Mouse (Mus musculus) 3134 (cell line): ENCODE data around the gene Plcb3.

ENCODE experiments used
- DNase-seq: peaks from one replicate; pipeline ENCODE4 v3.0.0-alpha.2; 2011; ENCODE audit warnings: low spot score; ENCODE audit not compliant: insufficient read length; ENCODE audit errors: extremely low read depth

Gene Plcb3

DNA sequence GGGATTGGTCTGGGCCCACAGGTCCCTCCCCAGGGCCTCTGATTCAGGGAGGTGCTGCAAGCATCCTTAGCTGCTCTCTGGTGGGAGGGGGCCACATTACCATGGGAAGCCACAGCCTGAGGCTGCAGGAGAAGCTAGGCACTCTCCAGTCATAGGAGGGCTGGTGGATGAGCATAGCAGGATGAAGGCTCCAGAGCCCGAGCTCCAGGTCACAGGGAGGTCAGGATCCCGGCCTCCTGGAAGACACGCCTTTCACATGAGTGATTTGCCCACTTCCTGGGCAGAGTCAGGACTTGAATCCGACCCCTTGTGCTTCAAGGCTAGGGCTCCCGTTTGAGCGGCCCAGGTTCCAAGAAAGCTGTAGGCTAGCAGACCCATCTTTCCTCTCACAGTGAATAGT, 4.6 kb downstream of the Plcb3 start:
- peak; percentile 43 for DNase-seq

DNA sequence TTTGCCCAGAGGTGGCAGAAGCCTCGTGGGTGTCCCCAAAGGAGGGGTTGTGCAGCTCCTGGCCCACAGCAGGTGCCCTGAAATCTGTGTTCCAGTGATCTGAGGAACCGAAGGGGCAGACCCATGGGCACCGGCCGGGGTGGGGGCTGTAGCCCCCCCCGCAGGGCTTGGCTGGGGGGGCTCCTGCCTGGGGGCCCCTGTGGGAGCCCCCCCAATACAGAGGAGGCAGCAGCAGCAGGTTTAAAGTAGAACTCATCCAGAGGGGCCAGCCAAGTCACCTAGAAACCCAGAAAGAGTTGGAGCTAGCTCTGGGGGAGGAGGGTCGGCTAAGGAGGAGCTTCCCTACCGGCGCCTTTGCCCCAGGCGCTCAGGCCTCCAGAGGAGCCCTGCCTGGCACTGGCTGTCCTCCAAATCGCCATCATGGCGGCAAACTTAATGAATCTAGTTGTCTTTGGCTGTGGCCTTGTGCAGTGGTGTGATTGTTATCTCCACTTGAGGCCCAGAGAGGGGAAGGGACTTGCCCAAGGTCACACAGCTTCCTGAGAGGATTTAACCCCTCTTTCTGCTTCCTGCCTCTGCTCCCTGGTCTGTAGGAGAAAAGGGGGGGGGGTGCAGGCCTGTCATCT, 5.7 kb downstream of the Plcb3 start:
- no peak for DNase-seq

DNA sequence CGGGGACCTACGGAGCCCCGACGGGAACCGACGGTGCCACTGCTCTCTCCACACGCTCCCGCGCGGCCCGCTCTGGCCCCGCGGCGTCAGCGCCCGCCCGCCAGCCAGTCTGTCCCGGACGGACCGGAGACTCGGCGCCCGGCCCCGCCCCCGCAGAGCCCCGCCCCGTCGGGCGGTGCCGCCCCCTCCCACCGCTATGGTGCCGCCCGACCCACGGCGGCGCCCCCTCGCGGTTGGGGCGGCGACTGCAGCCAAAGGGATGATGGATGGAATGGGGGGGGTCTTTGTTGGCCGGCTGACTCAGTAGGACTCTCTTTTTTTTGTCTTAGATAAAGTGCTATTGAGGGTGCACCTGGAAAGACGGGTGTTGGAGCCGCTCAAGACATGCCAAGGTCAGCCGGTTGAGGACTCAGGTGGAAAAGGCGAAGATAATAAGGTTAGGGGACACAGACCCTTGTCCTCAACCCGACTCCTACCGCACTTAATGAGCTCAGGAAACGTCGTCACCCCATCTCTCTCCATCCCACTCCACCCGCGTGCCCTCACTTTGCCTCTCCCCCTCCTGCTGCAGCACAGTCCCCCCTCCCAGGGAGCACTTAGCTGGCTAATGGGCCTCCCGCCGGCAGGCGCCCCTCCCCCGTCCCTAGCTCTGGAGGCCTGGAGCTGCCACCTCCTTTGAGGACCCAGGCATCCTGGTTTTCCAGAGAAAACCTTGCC, 6.4 kb downstream of the Plcb3 start:
- peak; percentile 77 for DNase-seq

DNA sequence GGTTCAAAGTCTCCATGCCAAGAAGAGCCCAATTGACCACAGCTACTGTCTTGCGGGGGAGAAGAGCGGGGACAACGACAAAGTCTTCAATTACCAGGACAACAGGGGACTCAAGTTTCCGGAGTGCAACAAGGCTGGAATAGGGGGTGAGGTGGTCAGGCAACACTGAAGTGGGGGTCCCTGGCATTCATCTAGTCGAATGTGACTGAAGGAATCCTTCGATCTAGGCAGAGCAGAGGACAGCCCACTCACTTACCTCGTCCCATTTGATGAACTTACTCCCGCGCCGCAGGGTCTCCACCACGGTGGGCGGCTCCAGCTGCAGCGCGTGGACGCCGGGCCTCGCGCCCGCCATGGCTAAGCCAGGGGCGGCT, 7.0 kb downstream of the Plcb3 start:
- DNase-seq = no peak

DNA sequence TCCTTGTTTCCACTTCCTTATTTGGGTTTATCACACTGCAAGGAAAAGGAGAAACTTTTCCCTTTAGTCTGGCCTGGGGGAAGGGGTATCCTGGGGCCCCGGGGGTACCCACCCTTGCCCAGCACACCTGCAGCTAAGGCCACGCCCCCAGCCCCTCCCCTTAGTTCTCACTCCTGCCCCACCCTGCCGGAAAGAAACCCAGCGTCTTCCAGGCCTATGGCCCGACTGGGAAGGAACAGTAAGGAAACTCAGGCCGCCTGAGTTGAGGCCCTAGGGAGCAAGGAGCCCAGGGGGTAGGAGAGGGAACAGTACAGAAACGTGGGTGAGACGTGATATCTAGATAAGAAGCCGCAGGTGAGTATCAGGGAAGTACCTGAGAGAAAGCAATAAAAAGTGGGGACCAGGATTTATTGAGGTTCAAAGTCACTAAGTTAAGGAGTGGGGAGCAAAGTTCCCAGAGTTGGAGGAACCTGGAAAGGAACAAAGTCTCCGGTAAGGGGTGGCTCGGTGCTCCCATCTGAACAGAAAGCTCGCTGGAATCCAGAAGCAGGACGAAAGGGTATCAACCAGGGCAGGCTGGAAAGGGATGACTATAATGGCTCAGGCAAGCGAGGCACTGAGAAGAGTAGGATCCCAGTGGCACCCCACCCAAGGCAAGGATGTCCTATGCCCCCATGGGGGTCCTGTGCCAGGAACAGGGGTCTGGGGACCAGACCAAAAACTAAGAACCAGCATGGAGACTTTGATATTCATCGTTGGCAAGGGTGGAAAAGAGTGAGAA, 7.6 kb downstream of the Plcb3 start:
- DNase-seq = peak; percentile 43

DNA sequence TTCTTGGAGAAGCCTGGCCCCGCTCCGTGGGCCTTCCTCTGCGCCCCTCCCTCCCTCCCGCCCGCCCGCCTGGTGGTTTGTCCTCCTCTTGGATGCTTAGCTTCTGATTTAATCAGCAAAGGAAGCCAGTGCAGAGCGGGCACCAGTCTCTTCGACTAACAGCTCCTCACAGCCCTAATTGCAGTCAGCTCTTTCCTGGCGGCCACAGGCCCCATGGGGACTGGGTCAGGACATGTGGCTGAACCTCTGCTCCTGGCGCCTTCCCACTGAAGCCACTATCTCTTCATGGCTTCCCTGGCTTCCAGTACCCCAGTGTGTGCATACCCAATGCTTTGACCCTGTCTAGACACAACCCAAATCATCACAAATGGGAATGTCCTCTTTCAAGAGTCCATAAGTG, 19.8 kb downstream of the Plcb3 start:
- no peak for DNase-seq

DNA sequence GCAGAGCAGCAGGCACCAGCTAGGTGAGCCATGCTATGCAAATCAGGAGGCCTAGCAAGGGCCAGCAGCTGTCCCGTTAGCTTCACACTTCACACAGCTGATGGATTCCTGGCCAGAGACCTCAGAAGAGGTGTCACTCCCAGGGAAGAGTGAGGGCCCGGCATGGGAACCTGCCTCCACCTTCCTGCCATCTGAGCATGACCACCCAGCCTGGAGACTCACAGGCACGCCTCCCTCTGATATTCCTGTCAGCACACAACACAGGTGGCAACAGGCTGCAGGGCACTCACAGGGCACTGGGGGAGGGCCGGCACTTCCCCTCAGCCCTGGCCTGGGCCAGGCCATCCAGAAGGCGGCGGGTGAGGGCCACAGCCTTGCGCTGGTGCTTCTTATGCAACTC, 20.8 kb downstream of the Plcb3 start:
- no peak for DNase-seq

DNA sequence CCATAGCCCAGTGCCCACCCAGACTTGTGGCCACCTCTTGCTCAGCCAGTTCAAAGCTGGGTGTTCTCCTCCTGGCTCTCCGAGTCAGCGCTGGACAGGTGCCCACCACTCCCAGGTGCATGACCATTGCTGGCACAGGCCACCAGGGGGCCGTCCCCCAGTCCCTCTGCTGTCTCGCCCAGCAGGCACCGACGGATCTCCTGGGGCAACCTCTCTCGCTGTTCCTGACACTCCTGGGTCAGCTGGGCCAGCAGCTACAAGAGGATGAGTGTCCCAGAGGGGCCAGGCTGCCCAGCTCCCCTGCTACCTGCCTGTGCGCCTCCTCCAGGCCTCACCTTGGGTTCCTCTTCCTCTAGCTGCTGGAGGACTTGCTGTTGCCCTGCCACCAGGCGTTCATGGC, 22.2 kb downstream of the Plcb3 start:
- DNase-seq = peak; percentile 42

DNA sequence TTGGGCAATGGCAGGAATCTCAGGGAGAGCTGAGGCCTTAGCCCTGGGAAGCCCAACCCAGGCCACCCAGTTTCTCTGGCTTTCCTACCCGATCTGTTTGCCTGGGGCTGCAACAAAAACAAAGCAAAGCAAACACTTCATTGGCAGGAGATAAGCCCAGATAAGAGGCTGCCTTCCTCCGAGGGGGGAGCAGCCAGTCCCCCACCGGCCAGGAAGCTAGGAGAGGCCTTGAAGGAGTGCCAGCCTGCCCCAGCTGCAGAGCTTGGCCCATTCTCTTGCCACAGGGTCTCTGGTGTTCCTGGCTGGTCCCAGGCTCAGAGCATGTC, 23.6 kb downstream of the Plcb3 start:
- DNase-seq = no peak

DNA sequence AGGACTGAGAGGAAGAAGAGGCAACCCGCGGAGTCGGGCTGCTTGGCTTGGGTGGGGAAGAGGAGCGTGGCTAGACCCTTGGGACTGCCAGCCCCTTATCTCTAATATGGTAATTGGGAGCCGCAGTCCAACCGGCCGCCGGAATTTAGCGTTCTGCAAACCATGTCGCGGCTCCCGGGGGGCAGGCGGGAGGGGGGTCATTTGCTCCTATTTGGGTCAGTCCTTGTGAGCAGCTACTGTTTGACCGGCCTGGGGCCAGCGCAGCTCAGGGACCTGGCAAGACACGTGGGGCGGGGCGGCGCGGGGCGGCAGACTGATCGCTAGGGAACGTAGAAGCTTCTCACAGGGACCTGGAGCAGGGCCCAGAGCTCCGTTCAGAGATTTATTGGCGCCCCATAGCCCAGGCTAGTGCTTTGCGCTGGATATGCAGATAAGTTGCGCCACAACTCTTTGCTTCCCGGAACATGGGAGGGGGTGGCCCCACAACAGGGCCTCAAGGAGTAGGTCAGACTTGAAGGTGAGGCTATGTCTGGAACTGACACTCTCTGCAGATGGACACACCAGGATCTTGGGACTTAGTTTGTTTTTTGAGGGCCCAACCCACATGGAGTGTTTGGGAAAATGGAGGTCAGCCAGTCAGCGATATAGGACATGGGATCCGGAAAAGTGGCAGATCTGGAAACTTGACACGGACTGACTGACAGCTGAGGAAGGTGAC, 24.1 kb downstream of the Plcb3 start:
- DNase-seq = peak; percentile 82

DNA sequence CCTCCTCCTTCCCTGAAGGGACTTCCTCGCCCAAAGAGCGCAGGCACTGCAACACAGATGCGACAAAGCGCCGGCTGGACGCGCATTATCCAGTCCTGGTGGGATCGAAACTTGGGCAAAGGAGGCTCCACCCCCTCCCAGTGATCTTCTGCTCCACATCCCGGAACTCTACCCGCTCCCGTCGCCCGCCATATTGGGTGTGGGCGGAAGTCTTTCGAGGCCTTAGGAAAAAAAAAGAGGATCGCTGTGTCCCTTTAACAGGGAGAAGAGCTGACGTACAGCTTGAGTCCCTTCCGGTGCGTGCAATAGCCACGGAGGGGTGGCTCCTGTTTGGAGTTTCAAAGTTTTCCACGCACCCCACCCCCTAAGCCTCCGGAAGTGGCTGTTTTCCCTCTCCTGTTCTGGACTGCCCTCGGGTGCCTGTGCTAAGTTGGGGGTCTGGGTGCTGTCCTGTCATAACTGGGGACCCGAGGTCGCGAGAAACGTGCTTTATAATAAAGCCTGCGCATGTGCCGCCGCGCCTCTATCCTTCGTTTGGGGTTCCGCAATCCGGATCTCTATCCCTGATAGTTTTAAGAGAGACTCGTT, 24.8 kb downstream of the Plcb3 start:
- peak; percentile 88 for DNase-seq

DNA sequence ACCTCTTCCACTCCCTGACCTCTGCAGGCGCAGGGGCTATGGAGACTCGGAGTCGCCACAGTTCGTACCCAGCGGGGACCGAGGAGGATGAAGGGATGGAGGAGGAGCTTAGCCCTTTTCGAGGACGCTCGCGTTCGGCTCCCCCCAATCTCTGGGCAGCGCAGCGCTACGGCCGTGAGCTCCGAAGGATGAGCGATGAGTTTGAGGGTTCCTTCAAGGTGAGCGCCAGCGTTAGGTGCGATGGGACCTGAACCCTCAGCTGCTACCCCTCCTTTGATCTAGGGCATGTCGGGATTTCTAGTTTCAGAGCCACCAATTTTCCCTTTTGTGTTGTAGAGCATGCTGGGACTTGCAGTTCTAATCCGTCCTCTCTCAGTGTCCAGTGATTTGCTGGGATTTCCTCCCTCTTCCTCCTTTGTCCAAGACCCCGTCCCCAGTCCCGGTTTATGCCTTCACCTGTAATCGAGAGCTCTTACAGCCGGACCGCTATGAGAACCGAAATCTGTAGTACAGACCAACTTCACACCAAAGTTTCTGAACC, 25.6 kb downstream of the Plcb3 start:
- DNase-seq = peak; percentile 74

DNA sequence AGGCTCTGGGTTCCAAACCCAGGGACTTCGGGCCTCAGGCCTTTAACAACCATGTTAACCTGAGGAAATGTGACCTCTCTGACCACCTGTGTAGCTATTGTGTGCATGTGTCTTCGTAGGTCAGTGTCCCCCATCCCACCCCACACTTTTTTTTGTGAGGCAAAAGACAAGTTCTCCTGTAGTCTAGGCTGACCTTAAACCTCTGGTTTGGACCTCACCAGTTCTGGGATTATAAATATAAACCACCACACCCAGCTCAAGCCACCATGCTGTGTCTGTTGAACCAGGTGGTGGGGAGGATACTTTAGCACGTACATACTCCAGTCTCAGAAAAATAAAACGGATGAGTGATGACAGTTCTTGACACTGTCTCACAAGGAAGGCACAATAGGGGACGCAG, 26.3 kb downstream of the Plcb3 start:
- no peak for DNase-seq

DNA sequence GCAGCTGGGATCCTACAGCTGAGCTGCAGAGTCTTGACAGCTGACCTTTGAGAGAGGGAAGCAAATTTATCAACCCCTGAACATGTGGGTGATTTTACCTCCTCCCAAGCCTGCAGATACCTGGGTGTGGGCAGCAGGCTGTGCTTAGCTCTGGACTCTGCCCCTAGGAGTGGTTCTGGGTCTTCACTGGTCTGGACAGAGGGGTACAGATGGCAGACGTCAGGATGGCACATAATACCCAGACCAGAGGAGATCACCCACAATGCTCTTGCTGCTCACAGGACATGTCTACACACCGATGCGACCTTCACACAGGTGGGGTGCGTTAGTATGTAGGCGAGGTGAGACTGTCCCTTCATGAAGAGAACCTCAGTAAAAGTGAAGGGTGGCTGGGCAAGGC, 26.7 kb downstream of the Plcb3 start:
- DNase-seq = no peak

DNA sequence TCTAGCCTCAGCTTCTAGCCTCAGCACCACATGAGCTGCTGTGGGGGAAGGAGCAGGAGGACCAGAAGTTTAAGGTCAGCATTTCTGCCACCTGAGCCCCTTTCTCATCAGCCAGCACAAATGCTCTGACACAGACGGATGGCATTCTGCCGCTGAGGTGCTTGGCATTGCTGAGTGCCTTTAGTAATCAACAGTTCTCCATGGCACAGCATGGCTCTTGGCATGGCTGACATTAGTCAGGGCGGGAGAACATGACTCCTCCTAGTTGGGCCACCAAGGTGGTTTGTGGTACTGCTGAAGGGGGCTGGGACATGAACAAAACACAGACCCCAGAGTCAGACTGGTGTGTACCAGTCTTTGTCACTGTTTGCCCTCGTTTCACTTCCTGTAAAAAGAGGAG, 28.1 kb downstream of the Plcb3 start:
- no peak for DNase-seq

DNA sequence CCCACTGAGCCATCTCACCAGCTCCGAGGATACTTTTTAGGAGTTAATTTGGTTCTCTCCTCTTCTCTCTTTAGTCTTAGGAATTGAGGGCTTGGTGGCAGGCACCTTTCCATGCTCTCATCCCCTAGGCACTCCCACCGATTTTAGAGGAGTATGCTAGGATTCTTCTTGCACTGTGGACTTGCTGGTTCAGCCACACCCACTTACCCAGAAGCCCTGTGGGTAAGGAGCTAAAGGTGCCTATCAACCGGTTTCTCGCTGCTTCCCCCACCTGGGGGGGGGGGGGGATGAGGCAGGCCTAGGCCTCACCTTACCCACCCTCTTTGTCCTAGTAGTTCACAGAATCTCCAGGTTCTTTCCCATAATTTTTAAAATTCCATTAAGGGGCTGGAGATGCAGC, 28.5 kb downstream of the Plcb3 start:
- no peak for DNase-seq

DNA sequence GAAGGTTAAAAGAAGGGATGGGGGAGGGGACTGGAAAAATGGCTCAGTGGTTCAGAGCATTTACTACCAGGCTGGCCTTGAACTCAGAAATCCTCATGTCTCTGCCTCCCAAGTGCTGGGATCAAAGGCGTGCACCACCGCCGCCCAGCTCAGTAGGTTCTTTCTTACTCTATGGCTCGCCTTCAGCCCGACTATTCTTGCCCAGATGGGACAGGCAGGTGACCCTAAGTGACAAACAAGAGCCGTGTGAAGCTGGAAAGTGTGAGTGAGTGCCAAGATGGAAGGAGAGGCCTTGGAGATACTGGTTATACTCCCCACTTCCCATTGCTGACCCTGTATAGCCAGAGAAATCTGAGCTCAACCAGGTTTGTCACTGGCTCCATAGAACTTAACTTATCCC, 32.6 kb downstream of the Plcb3 start:
- no peak for DNase-seq

DNA sequence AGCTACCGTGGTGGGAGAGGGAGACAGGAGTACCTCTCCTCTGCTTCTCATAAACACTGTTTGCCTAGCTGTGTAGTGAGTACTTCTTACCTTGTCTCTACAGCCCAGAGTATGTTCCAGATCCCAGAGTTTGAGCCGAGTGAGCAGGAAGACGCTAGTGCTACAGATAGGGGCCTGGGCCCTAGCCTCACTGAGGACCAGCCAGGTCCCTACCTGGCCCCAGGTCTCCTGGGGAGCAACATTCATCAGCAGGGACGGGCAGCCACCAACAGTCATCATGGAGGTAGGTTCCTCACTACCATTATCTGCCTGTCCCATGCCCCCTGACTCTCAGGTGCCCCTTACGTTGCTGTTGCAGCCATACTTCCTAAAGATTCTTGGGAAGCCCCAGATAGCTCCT, 33.5 kb downstream of the Plcb3 start:
- no peak for DNase-seq

DNA sequence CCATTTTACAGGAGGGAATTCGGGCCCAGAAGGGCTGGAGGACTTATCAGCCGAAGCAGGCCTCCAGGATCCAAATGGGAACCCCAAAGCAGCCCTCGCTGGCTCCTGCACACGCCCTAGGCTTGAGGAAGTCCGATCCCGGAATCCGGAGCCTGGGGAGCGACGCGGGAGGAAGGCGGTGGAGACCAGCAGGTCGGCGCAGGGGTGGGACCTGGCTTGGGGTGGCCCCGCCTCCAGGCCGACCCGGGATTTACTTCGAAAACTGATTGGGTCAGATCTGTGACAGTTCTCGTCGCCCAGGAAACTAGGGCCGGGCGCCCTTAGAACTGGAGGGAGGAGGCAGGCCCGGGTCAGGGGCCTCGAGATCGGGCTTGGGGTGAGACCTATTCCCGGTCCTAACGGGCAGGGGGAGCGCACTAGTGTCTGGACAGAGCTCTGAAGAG, 34.0 kb downstream of the Plcb3 start, which contains the start of gene Gpr137:
Gpr137 (minus strand) TSS at position 232 of the 443 bp plus-strand sequence.
- peak; percentile 94 for DNase-seq

DNA sequence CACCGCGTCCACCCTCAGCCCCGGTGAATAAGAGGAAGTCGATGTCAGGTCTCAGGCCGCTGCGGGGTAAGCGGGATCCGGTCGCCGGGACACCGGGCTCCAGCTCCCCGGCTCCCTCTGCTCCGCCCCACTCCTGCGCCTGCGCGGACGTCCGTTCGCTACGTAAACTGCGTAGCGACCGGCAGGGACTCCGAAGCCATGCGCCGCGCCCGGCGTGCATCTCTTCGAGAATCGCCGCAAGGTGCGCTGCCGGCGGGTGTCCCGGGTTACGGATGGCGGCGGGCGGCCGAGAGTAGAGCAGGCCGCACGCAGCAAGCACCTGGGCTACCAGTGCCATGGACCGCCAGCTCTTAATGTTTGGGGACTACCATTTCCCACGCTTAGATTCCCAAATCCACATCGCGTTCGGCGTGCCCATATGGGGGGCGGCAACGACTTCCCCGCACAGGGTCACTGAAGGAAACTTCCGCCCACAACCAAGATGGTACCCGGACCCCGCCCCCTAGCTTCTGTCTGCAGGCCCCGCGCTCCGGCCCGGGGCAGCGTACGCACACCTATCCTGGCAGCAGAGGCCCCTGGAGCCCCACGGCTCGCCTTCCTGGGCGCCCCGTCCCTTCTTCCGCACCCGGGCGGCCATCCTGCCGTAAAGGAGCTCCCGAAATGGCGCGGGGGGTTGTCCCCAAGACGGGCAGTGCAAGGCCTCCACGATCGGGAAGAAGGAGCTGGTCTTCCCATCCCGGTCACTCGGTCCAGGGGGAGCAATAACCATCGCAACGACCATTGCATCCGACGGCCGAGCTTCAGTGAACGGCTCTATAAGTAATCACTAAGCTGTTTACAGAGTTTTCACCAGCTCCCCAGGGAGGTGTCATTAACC, 34.7 kb downstream of the Plcb3 start, which contains the start of gene Bad:
Bad (plus strand) TSS at position 490 of the 877 bp plus-strand sequence.
- peak; percentile 90 for DNase-seq
